Mouse (Mus musculus) lung, embryonic 16.5 days (tissue): ENCODE measurements around the gene Cfap97. TPM values are rescaled to one million over a fixed set of nuclear protein-coding genes. Genes with fewer than 3 reads are reported as not detected.

ENCODE experiments used
- ATAC-seq: fragments of 200-750 bp; cut with Nextera tagmentation; 2 replicates; pipeline ENCODE4 v1.8.0; 2017; ENCODE audit warnings: low read depth, mild to moderate bottlenecking, moderate library complexity
- H3K27ac ChIP-seq: fragments of 300-500 bp; sonication (generic); 2 replicates; pipeline ENCODE4 v1.5.1; 2014; ENCODE audit warnings: mild to moderate bottlenecking, control low read depth, low read length
- H3K27me3 ChIP-seq: fragments of 300-500 bp; sonication (generic); 2 replicates; pipeline ENCODE4 v1.6.1; 2014; ENCODE audit warnings: low read depth, low read length, mixed read lengths; ENCODE audit not compliant: control insufficient read depth, insufficient read depth
- H3K36me3 ChIP-seq: fragments of 300-500 bp; sonication (generic); 2 replicates; pipeline ENCODE4 v1.6.1; 2014; ENCODE audit warnings: low read length; ENCODE audit not compliant: control insufficient read depth, insufficient read depth
- H3K4me1 ChIP-seq: fragments of 300-500 bp; sonication (generic); replicated peaks from 2 replicates; pipeline ENCODE4 v1.6.1; 2014; ENCODE audit warnings: low read length, mixed read lengths; ENCODE audit not compliant: control insufficient read depth, insufficient read depth
- H3K4me2 ChIP-seq: fragments of 300-500 bp; sonication (generic); 2 replicates; pipeline ENCODE4 v1.6.1; 2014; ENCODE audit warnings: low read depth, low read length, control low read depth
- H3K4me3 ChIP-seq: fragments of 300-500 bp; sonication (generic); 2 replicates; pipeline ENCODE4 v1.5.1; 2014; ENCODE audit warnings: mild to moderate bottlenecking, low read length, control low read depth
- H3K9ac ChIP-seq: fragments of 300-500 bp; sonication (generic); 2 replicates; pipeline ENCODE4 v1.6.1; 2014; ENCODE audit warnings: low read length, control low read depth
- H3K9me3 ChIP-seq: fragments of 300-500 bp; sonication (generic); 2 replicates; pipeline ENCODE4 v1.6.1; 2016; ENCODE audit warnings: low read length; ENCODE audit not compliant: control insufficient read depth
- WGBS: fragments of 180-500 bp; shearing (Covaris S2); extraction: QIAGEN DNeasy Blood & Tissue Kit; methylation state at CpG from one replicate; pipeline ENCODE4 v1.1.7; 2014; 5-methylcytosine and 5-hydroxymethylcytosine counted together
- polyA plus RNA-seq: library from polyadenylated mRNA; unstranded; fragments of >200 nt; fragmentation: Nextera tagmentation; extraction: Ambion mirVana; gene quantifications from 2 replicates; pipeline ENCODE4 v1.2.1, GENCODE M21; 2015

The Cfap97 gene
- polyA plus RNA-seq, 1 experiment from 2014 or later: 28.5 TPM

- Histone ChIP-seq H3K27me3 (no peaks in the 10 kb centered on the region), H3K27ac (no peak overlapping the region), H3K9me3 (no peaks in the 10 kb centered on the region), H3K36me3 (0 out of 2 replicates have a peak, but pooled peaks cover 2% of the 10 kb centered on the region), H3K4me1 (no peaks in the 10 kb centered on the region; the same call in 1 of the 2 replicates), H3K4me3 (no peak overlapping the region), H3K9ac (no peak overlapping the region), H3K4me2 (no peak overlapping the region)
- no peak for ATAC-seq
- WGBS: 81% methylated on average over 1 of the region's 1 CpGs
Observed at GRCm38 (mm10) chr8:46137336-46137735, 14.2 kb upstream of the Cfap97 start.

- WGBS: 52% methylated on average over 10 of the region's 10 CpGs
- H3K36me3 ChIP-seq: 0 out of 2 replicates have a peak, but pooled peaks cover 2% of the 10 kb centered on the region
- no peak overlapping the region for H3K9ac ChIP-seq
- no peaks in the 10 kb centered on the region for H3K27me3 ChIP-seq
- H3K4me1 ChIP-seq: no peaks in the 10 kb centered on the region; the same call in 1 of the 2 replicates
- peak overlapping the region; percentile 59; the same call in 1 of the 2 replicates for H3K27ac ChIP-seq
- H3K9me3 ChIP-seq: no peaks in the 10 kb centered on the region
- no peak overlapping the region for H3K4me3 ChIP-seq
- H3K4me2 ChIP-seq: no peak overlapping the region
- ATAC-seq: peak; percentile 79
Observed at GRCm38 (mm10) chr8:46137843-46138596, 13.6 kb upstream of the Cfap97 start.

- peaks cover 5% of the 10 kb centered on the region; the same call in 1 of the 2 replicates for H3K4me1 ChIP-seq
- no peak overlapping the region for H3K9ac ChIP-seq
- H3K27ac ChIP-seq: no peak overlapping the region
- ATAC-seq: no peak
- no peak overlapping the region for H3K4me2 ChIP-seq
- no peak overlapping the region for H3K4me3 ChIP-seq
- H3K9me3 ChIP-seq: no peaks in the 10 kb centered on the region
- WGBS: 78% methylated on average over 9 of the region's 9 CpGs
- H3K27me3 ChIP-seq: no peaks in the 10 kb centered on the region
- no peaks in the 10 kb centered on the region for H3K36me3 ChIP-seq
Observed at GRCm38 (mm10) chr8:46140376-46141120, 11.0 kb upstream of the Cfap97 start.

DNA sequence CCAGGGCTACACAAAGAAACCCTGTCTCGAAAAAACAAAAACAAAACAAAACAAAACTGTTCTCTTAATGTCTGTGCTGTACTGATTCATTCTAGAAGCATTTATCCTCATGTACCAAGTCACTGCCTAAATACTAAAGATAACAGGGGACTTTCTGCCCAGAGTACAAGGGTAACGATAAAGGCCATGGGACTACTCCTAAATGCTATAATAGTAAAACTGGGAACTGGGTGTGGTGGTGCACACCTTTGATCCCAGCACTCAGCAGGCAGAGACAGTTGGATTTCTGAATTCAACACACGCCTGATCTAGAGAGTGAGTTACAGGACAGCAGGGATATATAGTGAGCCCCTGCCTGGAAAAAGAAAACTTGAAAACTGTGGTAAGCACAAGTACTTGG lies 9.9 kb upstream of the Cfap97 start:
- H3K4me3 ChIP-seq: no peak overlapping the region
- no peaks in the 10 kb centered on the region for H3K9me3 ChIP-seq
- H3K9ac ChIP-seq: no peak overlapping the region
- H3K4me1 ChIP-seq: peaks cover 8% of the 10 kb centered on the region; the same call in 1 of the 2 replicates
- H3K4me2 ChIP-seq: no peak overlapping the region
- no peaks in the 10 kb centered on the region for H3K36me3 ChIP-seq
- 94% methylated on average over 3 of the region's 3 CpGs for WGBS
- no peak for ATAC-seq
- no peak overlapping the region for H3K27ac ChIP-seq
- no peaks in the 10 kb centered on the region for H3K27me3 ChIP-seq

GRCm38 (mm10) chr8:46142498-46143081 lies 9.0 kb upstream of the Cfap97 start:
- Histone ChIP-seq H3K4me1 (peaks cover 8% of the 10 kb centered on the region; the same call in 1 of the 2 replicates), H3K9me3 (no peaks in the 10 kb centered on the region), H3K36me3 (no peaks in the 10 kb centered on the region), H3K4me2 (no peak overlapping the region), H3K9ac (no peak overlapping the region), H3K27ac (no peak overlapping the region), H3K27me3 (no peaks in the 10 kb centered on the region), H3K4me3 (no peak overlapping the region)
- no peak for ATAC-seq
- 89% methylated on average over 4 of the region's 4 CpGs for WGBS

DNA sequence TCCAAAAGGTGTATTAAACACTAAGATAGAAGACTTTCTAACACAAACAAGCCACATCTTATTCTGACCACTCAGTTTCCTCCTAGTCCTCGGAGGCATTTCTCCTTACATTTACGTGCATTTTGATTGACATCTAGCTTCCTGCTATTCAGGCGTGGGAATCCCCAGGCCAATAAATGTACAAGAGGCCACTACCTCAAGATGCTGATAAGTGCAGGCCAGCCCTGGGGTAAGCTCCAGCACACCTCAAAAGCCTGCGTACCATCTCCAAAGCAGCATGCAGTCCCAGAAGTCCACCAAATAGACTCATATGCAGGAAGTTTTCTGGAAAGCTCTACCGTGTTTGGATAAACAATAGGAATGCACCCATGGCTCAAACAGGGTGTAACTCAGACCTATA lies 8.1 kb upstream of the Cfap97 start:
- Histone ChIP-seq H3K4me3 (no peak overlapping the region), H3K27ac (no peak overlapping the region), H3K4me2 (no peak overlapping the region), H3K4me1 (peaks cover 8% of the 10 kb centered on the region; the same call in 1 of the 2 replicates), H3K9me3 (no peaks in the 10 kb centered on the region), H3K27me3 (no peaks in the 10 kb centered on the region), H3K36me3 (no peaks in the 10 kb centered on the region), H3K9ac (no peak overlapping the region)
- 53% methylated on average over 5 of the region's 5 CpGs for WGBS
- no peak for ATAC-seq

GRCm38 (mm10) chr8:46143924-46144323 lies 7.6 kb upstream of the Cfap97 start:
- H3K36me3 ChIP-seq: no peaks in the 10 kb centered on the region
- no peaks in the 10 kb centered on the region for H3K9me3 ChIP-seq
- no peak for ATAC-seq
- H3K4me3 ChIP-seq: no peak overlapping the region
- H3K4me2 ChIP-seq: no peak overlapping the region
- H3K27me3 ChIP-seq: no peaks in the 10 kb centered on the region
- peaks cover 8% of the 10 kb centered on the region; the same call in 1 of the 2 replicates for H3K4me1 ChIP-seq
- no peak overlapping the region for H3K9ac ChIP-seq
- 15% methylated on average over 1 of the region's 1 CpGs for WGBS
- no peak overlapping the region for H3K27ac ChIP-seq

- H3K4me1 ChIP-seq: peaks cover 12% of the 10 kb centered on the region; the same call in 1 of the 2 replicates
- no peak overlapping the region for H3K4me2 ChIP-seq
- no peak overlapping the region for H3K4me3 ChIP-seq
- ATAC-seq: no peak
- H3K36me3 ChIP-seq: no peaks in the 10 kb centered on the region
- no peak overlapping the region for H3K27ac ChIP-seq
- H3K9ac ChIP-seq: no peak overlapping the region
- 47% methylated on average over 3 of the region's 3 CpGs for WGBS
- H3K27me3 ChIP-seq: no peaks in the 10 kb centered on the region
- H3K9me3 ChIP-seq: no peaks in the 10 kb centered on the region
Observed at GRCm38 (mm10) chr8:46146173-46146572, 5.4 kb upstream of the Cfap97 start.

GRCm38 (mm10) chr8:46149306-46149705 lies 2.3 kb upstream of the Cfap97 start:
- Histone ChIP-seq H3K9ac (no peak overlapping the region), H3K9me3 (no peaks in the 10 kb centered on the region), H3K4me1 (peaks cover 12% of the 10 kb centered on the region; the same call in 1 of the 2 replicates), H3K4me3 (no peak overlapping the region), H3K36me3 (no peaks in the 10 kb centered on the region), H3K27ac (no peak overlapping the region), H3K27me3 (peaks cover 2% of the 10 kb centered on the region; the same call in 1 of the 2 replicates), H3K4me2 (no peak overlapping the region)
- 74% methylated on average over 6 of the region's 6 CpGs for WGBS
- no peak for ATAC-seq
